Mouse (Mus musculus) limb, embryonic 11.5 days (tissue): ENCODE measurements at regions not wholly inside any gene's neighbourhood (a gene's known extent, or its start where the extent isn't known, plus 50 kb on each side); places are given as distances from the start of the nearest gene placed in this dataset.

ENCODE experiments used
- ATAC-seq: fragments of 200-750 bp; cut with Nextera tagmentation; 2 replicates; pipeline ENCODE4 v1.8.0; 2017; ENCODE audit warnings: low read depth; ENCODE audit not compliant: insufficient number of reproducible peaks, low FRiP score, low TSS enrichment
- DNase-seq: peaks from one replicate; pipeline ENCODE4 v3.0.0-alpha.2; 2015; ENCODE audit warnings: low spot score
- H3K27ac ChIP-seq: fragments of 300-500 bp; sonication (generic); replicated peaks from 2 replicates; pipeline ENCODE4 v1.5.1; 2014; ENCODE audit warnings: low read depth, mild to moderate bottlenecking, low read length
- H3K27me3 ChIP-seq: fragments of 300-500 bp; sonication (generic); 2 replicates; pipeline ENCODE4 v1.6.1; 2014; ENCODE audit warnings: mild to moderate bottlenecking, low read length, mixed read lengths; ENCODE audit not compliant: control insufficient read depth, insufficient read depth
- H3K36me3 ChIP-seq: fragments of 300-500 bp; sonication (generic); 2 replicates; pipeline ENCODE4 v1.6.1; 2014; ENCODE audit warnings: mild to moderate bottlenecking, low read length, moderate library complexity, mixed read lengths; ENCODE audit not compliant: control insufficient read depth, insufficient read depth
- H3K4me1 ChIP-seq: fragments of 300-500 bp; sonication (generic); 2 replicates; pipeline ENCODE4 v1.6.1; 2014; ENCODE audit warnings: low read length, mixed read lengths; ENCODE audit not compliant: control insufficient read depth, insufficient read depth
- H3K4me2 ChIP-seq: fragments of 300-500 bp; sonication (generic); 2 replicates; pipeline ENCODE4 v1.6.1; 2014; ENCODE audit warnings: low read depth, mild to moderate bottlenecking, moderate library complexity; ENCODE audit not compliant: severe bottlenecking
- H3K4me3 ChIP-seq: fragments of 300-500 bp; sonication (generic); 2 replicates; pipeline ENCODE4 v1.5.1; 2014; ENCODE audit warnings: low read depth, low read length
- H3K9ac ChIP-seq: fragments of 300-500 bp; sonication (generic); 2 replicates; pipeline ENCODE4 v1.6.1; 2014; ENCODE audit warnings: mild to moderate bottlenecking, low read length
- H3K9me3 ChIP-seq: fragments of 300-500 bp; sonication (generic); 2 replicates; pipeline ENCODE4 v1.6.1; 2016; ENCODE audit warnings: low read length; ENCODE audit not compliant: control insufficient read depth
- WGBS: fragments of 180-500 bp; shearing (Covaris S2); extraction: QIAGEN DNeasy Blood & Tissue Kit; methylation state at CpG from one replicate; pipeline ENCODE4 v1.1.7; 2014; 5-methylcytosine and 5-hydroxymethylcytosine counted together

DNA sequence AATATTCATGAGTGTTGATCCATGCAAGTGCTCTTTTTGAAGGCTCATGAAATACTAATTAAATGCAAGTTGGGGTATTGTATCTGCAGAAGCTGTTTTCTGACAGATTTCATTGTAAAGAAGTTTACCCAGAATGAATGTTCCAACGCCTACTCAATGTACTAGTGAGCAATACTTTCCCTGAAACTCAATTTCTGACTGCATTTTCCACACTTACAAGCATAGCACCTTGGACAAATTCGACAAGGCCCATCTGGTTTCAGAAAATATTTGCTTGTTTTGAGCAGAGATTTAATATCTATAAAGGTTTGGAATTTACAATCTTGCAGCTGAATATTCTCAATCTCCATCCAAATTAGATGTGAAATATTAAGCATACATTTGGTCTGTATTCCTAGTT is 170.0 kb upstream of the B430305J03Rik start:
- DNase-seq = no peak
- 74% methylated on average over 2 of the region's 2 CpGs for WGBS

DNA sequence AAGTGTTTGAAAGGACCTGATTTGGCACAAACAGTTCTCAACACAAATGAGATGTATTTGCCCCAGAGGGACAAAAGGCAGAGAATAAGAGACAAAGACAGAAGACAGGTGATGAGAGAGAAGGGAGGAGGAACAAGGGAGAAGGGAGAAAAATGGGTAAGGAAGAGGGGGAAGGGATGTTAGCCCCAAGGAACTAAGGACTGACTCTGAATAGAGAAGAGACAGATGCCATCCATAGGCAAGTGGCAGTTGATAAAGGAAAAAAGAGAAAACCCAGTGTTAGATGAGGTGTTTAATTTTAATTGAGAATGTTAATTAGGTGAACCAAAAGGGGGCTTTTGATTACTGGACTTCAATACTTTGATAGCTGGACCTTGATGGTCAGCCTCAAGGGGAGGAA is 137.4 kb upstream of the B430305J03Rik start:
- H3K4me1 ChIP-seq = no peaks in the 10 kb centered on the region
- H3K4me2 ChIP-seq = no peak overlapping the region
- no peaks in the 10 kb centered on the region for H3K27me3 ChIP-seq
- DNase-seq (no peak), ATAC-seq (no peak)
- H3K9ac ChIP-seq = no peak overlapping the region
- no peak overlapping the region for H3K27ac ChIP-seq
- H3K4me3 ChIP-seq = no peak overlapping the region
- H3K9me3 ChIP-seq = no peaks in the 10 kb centered on the region
- no peaks in the 10 kb centered on the region for H3K36me3 ChIP-seq

More for the DNA sequence above, 170.0 kb upstream of the B430305J03Rik start:
- Histone ChIP-seq H3K4me3 (no peak overlapping the region), H3K4me2 (no peak overlapping the region), H3K9ac (no peak overlapping the region), H3K27me3 (no peaks in the 10 kb centered on the region), H3K4me1 (no peaks in the 10 kb centered on the region), H3K27ac (no peak overlapping the region), H3K36me3 (no peaks in the 10 kb centered on the region), H3K9me3 (no peaks in the 10 kb centered on the region)
- no peak for ATAC-seq

DNA sequence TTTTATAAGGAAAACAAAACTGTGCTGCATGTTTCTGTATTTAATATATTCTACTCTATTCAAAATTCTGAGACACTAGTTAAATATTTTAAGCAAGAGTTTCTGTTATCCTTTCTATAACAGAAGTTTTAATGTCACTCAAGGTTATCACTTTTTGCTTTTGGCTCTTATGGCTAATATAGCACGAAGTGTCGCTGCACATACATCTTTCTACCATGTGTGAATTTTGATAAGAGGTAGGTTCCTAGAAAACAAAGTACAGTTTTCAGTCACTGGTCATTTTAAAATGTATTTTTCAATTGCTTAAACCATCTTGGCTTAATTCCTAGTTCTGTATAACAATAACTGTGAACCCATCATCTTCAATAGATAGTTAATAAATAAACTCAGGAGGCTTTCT is 129.1 kb upstream of the B430305J03Rik start:
- no peak overlapping the region for H3K9ac ChIP-seq
- H3K27ac ChIP-seq = no peak overlapping the region
- no peaks in the 10 kb centered on the region for H3K27me3 ChIP-seq
- H3K4me3 ChIP-seq = no peak overlapping the region
- WGBS = 100% methylated on average over 2 of the region's 2 CpGs
- no peak for ATAC-seq
- no peaks in the 10 kb centered on the region for H3K9me3 ChIP-seq
- no peak for DNase-seq
- H3K36me3 ChIP-seq = no peaks in the 10 kb centered on the region
- no peak overlapping the region for H3K4me2 ChIP-seq
- no peaks in the 10 kb centered on the region for H3K4me1 ChIP-seq

DNA sequence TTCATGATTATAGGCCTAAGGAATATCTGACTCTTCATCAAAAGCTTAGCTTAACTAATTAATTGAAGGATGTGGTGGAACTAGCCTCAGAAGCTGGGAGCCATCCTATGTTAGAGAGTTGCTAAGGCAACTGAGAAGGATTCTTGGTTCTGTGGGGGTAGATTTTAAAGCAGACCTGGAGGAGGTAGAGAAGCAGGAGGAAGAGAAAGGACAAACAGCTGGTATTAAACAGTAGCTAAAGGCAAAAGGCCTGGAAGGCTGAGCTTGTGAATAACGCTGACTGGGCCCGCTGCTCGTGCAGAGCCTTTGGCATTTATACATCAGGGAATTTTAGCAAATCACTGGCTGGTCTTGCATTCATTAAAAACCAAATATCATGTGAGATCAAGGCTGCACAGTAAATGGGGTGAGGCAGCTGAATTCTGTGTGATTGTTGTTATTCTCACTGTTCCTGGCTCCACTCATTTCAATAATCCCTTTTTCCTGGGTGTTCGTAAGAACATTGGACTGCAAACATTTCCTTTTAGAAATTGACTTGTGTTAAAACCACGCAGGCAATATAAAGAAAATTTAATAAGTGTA is 121.1 kb upstream of the B430305J03Rik start:
- no peaks in the 10 kb centered on the region for H3K36me3 ChIP-seq
- no peaks in the 10 kb centered on the region for H3K4me1 ChIP-seq
- ATAC-seq (no peak), DNase-seq (no peak)
- no peak overlapping the region for H3K27ac ChIP-seq
- no peak overlapping the region for H3K4me2 ChIP-seq
- no peaks in the 10 kb centered on the region for H3K9me3 ChIP-seq
- H3K27me3 ChIP-seq = no peaks in the 10 kb centered on the region
- no peak overlapping the region for H3K4me3 ChIP-seq
- H3K9ac ChIP-seq = no peak overlapping the region
- 89% methylated on average over 5 of the region's 5 CpGs for WGBS

DNA sequence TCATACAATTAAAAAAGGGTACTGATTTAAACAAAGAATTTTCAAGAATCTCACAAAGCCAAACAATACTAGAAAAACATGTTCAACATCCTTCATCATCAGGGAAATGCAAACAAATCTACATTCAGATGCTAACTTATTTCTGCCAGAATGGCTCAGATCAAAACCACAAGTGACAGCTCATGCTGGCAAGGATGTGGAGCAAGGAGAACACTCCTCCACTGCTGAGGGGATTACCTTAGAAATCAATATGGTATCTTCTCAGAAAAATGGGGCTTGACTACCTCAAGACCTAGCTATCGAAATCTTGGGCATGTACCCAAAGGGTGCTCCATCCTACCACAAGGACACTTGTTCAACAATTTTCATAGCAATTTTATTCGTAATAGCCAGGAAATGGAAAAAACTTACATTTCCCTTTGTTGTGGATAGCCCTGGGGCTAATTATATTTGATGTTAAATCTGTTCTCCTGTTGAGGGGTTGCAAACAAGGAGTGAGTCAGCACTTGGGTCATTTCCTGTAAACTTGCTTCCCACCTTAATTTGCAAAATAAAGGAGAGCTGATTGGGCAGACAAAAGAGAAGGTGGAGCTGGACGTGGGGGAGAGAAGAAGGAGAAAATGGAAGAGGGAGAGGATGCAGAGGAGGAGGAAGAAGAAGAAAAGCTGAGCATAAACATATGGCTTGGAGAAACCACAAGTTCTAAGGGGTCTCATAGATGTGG is 113.3 kb upstream of the B430305J03Rik start:
- 67% methylated on average over 3 of the region's 3 CpGs for WGBS
- Histone ChIP-seq H3K4me1 (no peaks in the 10 kb centered on the region), H3K27ac (no peak overlapping the region), H3K4me3 (no peak overlapping the region), H3K36me3 (no peaks in the 10 kb centered on the region), H3K9me3 (no peaks in the 10 kb centered on the region), H3K27me3 (no peaks in the 10 kb centered on the region), H3K4me2 (no peak overlapping the region), H3K9ac (no peak overlapping the region)
- no peak for DNase-seq
- no peak for ATAC-seq

DNA sequence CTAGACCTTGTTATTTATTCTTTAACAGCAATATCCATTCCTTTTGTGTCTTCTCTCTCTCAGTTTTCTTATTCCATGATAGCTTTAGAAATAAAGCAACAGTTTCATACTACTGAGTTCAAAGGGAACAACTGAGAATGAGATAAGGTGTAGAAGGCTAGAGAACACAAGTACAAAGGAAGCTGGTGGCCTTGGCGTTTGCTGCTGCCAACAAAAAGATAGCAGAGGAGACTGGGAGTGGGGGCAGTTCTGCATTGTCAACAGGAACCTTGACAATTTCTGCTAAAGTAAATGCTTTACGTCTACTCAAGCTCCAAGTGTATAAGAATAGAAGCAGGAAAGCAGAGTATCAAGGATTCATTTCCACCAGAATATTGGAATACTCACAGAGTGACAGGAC is 109.3 kb upstream of the B430305J03Rik start:
- Histone ChIP-seq H3K4me3 (no peak overlapping the region), H3K4me1 (no peaks in the 10 kb centered on the region), H3K36me3 (no peaks in the 10 kb centered on the region), H3K27ac (no peak overlapping the region), H3K27me3 (no peaks in the 10 kb centered on the region), H3K4me2 (no peak overlapping the region), H3K9me3 (no peaks in the 10 kb centered on the region), H3K9ac (no peak overlapping the region)
- 67% methylated on average over 2 of the region's 2 CpGs for WGBS
- ATAC-seq (no peak), DNase-seq (no peak)

DNA sequence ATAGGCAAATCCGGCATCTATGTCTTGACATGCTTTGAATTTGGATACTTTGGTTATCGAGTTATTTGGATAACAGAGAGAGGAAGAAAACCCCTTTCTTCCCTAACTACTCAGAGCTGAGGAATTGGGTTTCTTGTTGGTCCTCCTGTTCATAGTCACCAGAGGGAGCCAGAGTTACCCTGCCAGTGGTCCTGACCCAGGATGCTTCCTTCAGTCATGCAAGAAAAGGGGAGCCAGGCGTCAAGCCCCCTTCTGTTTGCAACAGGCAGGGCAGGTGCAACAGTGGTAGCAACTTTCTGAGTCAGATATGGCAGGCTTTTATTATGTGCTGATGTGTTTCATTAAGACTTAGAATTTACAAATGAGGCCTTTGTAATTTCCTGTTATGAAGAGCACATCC is 101.4 kb upstream of the B430305J03Rik start:
- H3K4me3 ChIP-seq = no peak overlapping the region
- H3K36me3 ChIP-seq = no peaks in the 10 kb centered on the region
- no peak overlapping the region for H3K9ac ChIP-seq
- DNase-seq (peak; percentile 39), ATAC-seq (no peak)
- H3K27me3 ChIP-seq = no peaks in the 10 kb centered on the region
- no peaks in the 10 kb centered on the region for H3K4me1 ChIP-seq
- no peak overlapping the region for H3K4me2 ChIP-seq
- WGBS = 30% methylated on average over 3 of the region's 3 CpGs
- H3K9me3 ChIP-seq = no peaks in the 10 kb centered on the region
- H3K27ac ChIP-seq = no peak overlapping the region

DNA sequence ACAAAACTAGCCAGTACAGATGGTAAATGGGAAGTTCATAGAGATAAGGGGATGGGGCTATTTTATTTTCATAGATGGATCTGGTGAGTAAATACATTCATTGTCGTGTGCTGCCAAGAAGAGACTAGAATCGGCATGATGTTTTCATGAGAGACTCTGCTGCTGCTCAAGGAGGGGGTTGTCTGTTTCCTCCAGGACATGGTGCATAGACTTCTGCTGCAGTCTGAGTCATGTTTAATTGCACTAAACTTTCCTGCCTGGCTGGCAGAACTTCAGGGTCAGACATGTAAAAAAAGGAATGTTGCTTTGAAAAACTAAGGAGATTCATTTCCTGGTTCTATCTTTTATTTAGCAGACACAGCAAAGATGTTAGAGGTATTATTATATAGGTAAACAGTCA is 100.9 kb upstream of the B430305J03Rik start:
- no peaks in the 10 kb centered on the region for H3K4me1 ChIP-seq
- H3K9ac ChIP-seq = no peak overlapping the region
- no peaks in the 10 kb centered on the region for H3K9me3 ChIP-seq
- 84% methylated on average over 2 of the region's 2 CpGs for WGBS
- H3K27me3 ChIP-seq = no peaks in the 10 kb centered on the region
- no peak overlapping the region for H3K27ac ChIP-seq
- H3K36me3 ChIP-seq = no peaks in the 10 kb centered on the region
- H3K4me2 ChIP-seq = no peak overlapping the region
- ATAC-seq = no peak
- DNase-seq = no peak
- no peak overlapping the region for H3K4me3 ChIP-seq

DNA sequence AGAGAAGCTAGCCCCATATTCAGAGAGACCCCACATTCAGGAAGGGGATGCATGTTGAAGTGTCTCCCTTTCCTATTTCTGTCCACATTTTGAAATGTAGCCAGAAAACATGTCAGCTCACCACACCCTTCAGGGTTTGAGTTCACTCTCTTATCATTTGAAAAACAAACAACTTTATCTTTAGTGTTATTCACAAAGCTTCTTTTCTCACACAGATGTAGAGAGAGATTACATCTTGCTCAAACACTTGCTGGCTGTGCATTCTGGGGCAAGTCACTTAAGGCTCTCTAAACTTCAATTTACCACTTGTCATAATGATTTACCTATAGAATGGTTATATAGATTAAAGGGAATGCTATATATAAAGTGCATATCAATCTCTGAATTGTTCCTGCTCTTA is 94.3 kb upstream of the B430305J03Rik start:
- Histone ChIP-seq H3K36me3 (no peaks in the 10 kb centered on the region), H3K4me1 (no peaks in the 10 kb centered on the region), H3K27ac (no peak overlapping the region), H3K4me2 (no peak overlapping the region), H3K27me3 (no peaks in the 10 kb centered on the region), H3K4me3 (no peak overlapping the region), H3K9ac (no peak overlapping the region), H3K9me3 (no peaks in the 10 kb centered on the region)
- ATAC-seq (no peak), DNase-seq (no peak)
